Mouse (Mus musculus) hindbrain, embryonic 14.5 days (tissue): ENCODE measurements at regions not wholly inside any gene's neighbourhood (a gene's known extent, or its start where the extent isn't known, plus 50 kb on each side); places are given as distances from the start of the nearest gene placed in this dataset.
"Not testable (repeated sequence)": the region's sequence is repeated elsewhere in the genome, so short reads cannot be mapped to it uniquely, and the experiment has no call there.

Source experiments
- ATAC-seq: fragments of 200-750 bp; cut with Nextera tagmentation; 2 replicates; pipeline ENCODE4 v1.8.0; 2017; ENCODE audit warnings: moderate number of reproducible peaks, mild to moderate bottlenecking, moderate TSS enrichment, moderate library complexity; ENCODE audit not compliant: low FRiP score
- DNase-seq: peaks from one replicate; pipeline ENCODE4 v3.0.0-alpha.2; 2015; ENCODE audit warnings: low spot score
- H3K27ac ChIP-seq: fragments of 300-500 bp; sonication (generic); 2 replicates; pipeline ENCODE4 v1.5.1; 2014; ENCODE audit warnings: mild to moderate bottlenecking, moderate library complexity
- H3K27me3 ChIP-seq: fragments of 300-500 bp; sonication (generic); 2 replicates; pipeline ENCODE4 v1.6.1; 2014; ENCODE audit warnings: mild to moderate bottlenecking, low read length, mixed read lengths; ENCODE audit not compliant: control insufficient read depth, insufficient read depth
- H3K36me3 ChIP-seq: fragments of 300-500 bp; sonication (generic); replicated peaks from 2 replicates; pipeline ENCODE4 v1.6.1; 2014; ENCODE audit not compliant: control insufficient read depth, insufficient read depth
- H3K4me1 ChIP-seq: fragments of 300-500 bp; sonication (generic); replicated peaks from 2 replicates; pipeline ENCODE4 v1.6.1; 2014; ENCODE audit warnings: antibody characterized with exemption, low read length, mixed read lengths; ENCODE audit not compliant: control insufficient read depth, insufficient read depth
- H3K4me2 ChIP-seq: fragments of 300-500 bp; sonication (generic); replicated peaks from 2 replicates; pipeline ENCODE4 v1.6.1; 2014; ENCODE audit warnings: mild to moderate bottlenecking, moderate library complexity
- H3K4me3 ChIP-seq: fragments of 300-500 bp; sonication (generic); replicated peaks from 2 replicates; pipeline ENCODE4 v1.5.1; 2014; ENCODE audit warnings: mild to moderate bottlenecking, low read length
- H3K9ac ChIP-seq: fragments of 300-500 bp; sonication (generic); 2 replicates; pipeline ENCODE4 v1.6.1; 2014
- H3K9me3 ChIP-seq: fragments of 300-500 bp; sonication (generic); 2 replicates; pipeline ENCODE4 v1.6.1; 2016; ENCODE audit warnings: low read length; ENCODE audit not compliant: control insufficient read depth
- WGBS: fragments of 180-500 bp; shearing (Covaris S2); extraction: QIAGEN DNeasy Blood & Tissue Kit; methylation state at CpG from one replicate; pipeline ENCODE4 v1.1.7; 2014; 5-methylcytosine and 5-hydroxymethylcytosine counted together

GRCm38 (mm10) chr11:22458951-22459703, 52.8 kb upstream of the Tmem17 start:
- WGBS = 64% methylated on average over 5 of the region's 5 CpGs
- H3K4me3 ChIP-seq = no peak overlapping the region
- H3K27me3 ChIP-seq = no peaks in the 10 kb centered on the region
- H3K36me3 ChIP-seq = no peaks in the 10 kb centered on the region
- no peaks in the 10 kb centered on the region for H3K9me3 ChIP-seq
- ATAC-seq (peak; percentile 92), DNase-seq (peak; percentile 60)
- H3K27ac ChIP-seq = peak overlapping the region; percentile 51
- no peaks in the 10 kb centered on the region for H3K4me1 ChIP-seq
- H3K9ac ChIP-seq = no peak overlapping the region
- no peak overlapping the region for H3K4me2 ChIP-seq

- not testable (repeated sequence) for ATAC-seq, H3K36me3 ChIP-seq, DNase-seq, H3K27ac ChIP-seq, H3K4me3 ChIP-seq, H3K9ac ChIP-seq, H3K27me3 ChIP-seq, H3K9me3 ChIP-seq, H3K4me2 ChIP-seq, H3K4me1 ChIP-seq
- WGBS = 87% methylated on average over 8 of the region's 8 CpGs
Observed at GRCm38 (mm10) chr11:22461019-22461735, 50.7 kb upstream of the Tmem17 start.
